Mouse (Mus musculus) forebrain, embryonic 16.5 days (tissue): ENCODE results near the gene Oat. TPM values are rescaled to one million over a fixed set of nuclear protein-coding genes. Genes with fewer than 3 reads are reported as not detected.

Source experiments
- ATAC-seq: fragments of 200-750 bp; cut with Nextera tagmentation; 2 replicates; pipeline ENCODE4 v1.8.0; 2017; ENCODE audit warnings: mild to moderate bottlenecking, moderate library complexity
- H3K27ac ChIP-seq: fragments of 300-500 bp; sonication (generic); 2 replicates; pipeline ENCODE4 v1.5.1; 2014; ENCODE audit warnings: low read length, control low read depth
- H3K27me3 ChIP-seq: fragments of 300-500 bp; sonication (generic); replicated peaks from 2 replicates; pipeline ENCODE4 v1.6.1; 2014; ENCODE audit warnings: low read length; ENCODE audit not compliant: control insufficient read depth, insufficient read depth
- H3K36me3 ChIP-seq: fragments of 300-500 bp; sonication (generic); 2 replicates; pipeline ENCODE4 v1.6.1; 2014; ENCODE audit not compliant: control insufficient read depth, insufficient read depth
- H3K4me1 ChIP-seq: fragments of 300-500 bp; sonication (generic); replicated peaks from 2 replicates; pipeline ENCODE4 v1.6.1; 2014; ENCODE audit warnings: low read length; ENCODE audit not compliant: control insufficient read depth, insufficient read depth
- H3K4me2 ChIP-seq: fragments of 300-500 bp; sonication (generic); 2 replicates; pipeline ENCODE4 v1.6.1; 2014; ENCODE audit warnings: mild to moderate bottlenecking, low read length, control low read depth
- H3K4me3 ChIP-seq: fragments of 300-500 bp; sonication (generic); replicated peaks from 2 replicates; pipeline ENCODE4 v1.5.1; 2014; ENCODE audit warnings: mild to moderate bottlenecking, low read length, control low read depth
- H3K9ac ChIP-seq: fragments of 300-500 bp; sonication (generic); replicated peaks from 2 replicates; pipeline ENCODE4 v1.6.1; 2014; ENCODE audit warnings: low read depth, low read length, control low read depth
- H3K9me3 ChIP-seq: fragments of 300-500 bp; sonication (generic); 2 replicates; pipeline ENCODE4 v1.6.1; 2016; ENCODE audit warnings: low read length; ENCODE audit not compliant: control insufficient read depth
- WGBS: fragments of 180-500 bp; shearing (Covaris S2); extraction: QIAGEN DNeasy Blood & Tissue Kit; methylation state at CpG from one replicate; pipeline ENCODE4 v1.1.7; 2014; 5-methylcytosine and 5-hydroxymethylcytosine counted together
- polyA plus RNA-seq: library from polyadenylated mRNA; unstranded; fragments of >200 nt; fragmentation: Nextera tagmentation; extraction: Ambion mirVana; gene quantifications from 2 replicates; pipeline ENCODE4 v1.2.1, GENCODE M21; 2015

Gene Oat
- 111 and 133 TPM in 2 replicates for polyA plus RNA-seq

DNA sequence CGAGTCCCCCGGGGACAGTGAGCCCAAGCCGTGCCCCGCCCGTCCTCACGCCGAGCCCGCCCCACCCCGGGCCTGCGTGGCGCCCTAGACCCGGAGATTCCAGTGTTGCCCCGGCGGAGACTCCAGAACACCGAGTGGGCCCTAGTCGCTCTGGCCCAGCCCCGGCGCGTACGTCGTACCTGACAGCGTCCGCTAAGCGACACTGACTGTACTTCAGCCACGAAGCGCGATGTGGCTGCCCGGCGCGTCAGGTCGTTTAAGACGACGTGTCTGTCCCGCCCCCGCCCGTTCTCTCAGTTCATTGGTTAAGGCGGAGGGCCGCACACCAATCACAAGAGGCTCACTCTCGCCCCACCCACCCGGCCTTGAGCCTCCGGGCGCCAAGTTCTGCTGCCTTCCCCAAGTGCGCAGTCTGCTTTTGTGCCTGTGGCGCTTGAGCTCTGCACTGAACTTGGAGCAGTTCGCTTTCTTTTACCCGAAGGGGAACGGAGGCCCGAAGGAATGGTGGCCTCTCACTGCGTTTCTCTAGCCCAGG, at the start of gene Oat:
Gene Oat (minus strand): TSS at position 283 of the 535 bp plus-strand sequence.
- Histone ChIP-seq H3K36me3 (no peaks in the 10 kb centered on the region), H3K27ac (peak within 1 kb of the TSS; percentile 86), H3K9me3 (no peaks in the 10 kb centered on the region), H3K4me2 (peak within 1 kb of the TSS; percentile 74), H3K27me3 (no peaks in the 10 kb centered on the region), H3K4me3 (peak within 1 kb of the TSS; percentile 84), H3K4me1 (peaks cover 23% of the 10 kb centered on the region), H3K9ac (peak within 1 kb of the TSS; percentile 75)
- WGBS: under 1% methylated on average over 49 of the region's 49 CpGs
- peak; percentile 98 for ATAC-seq

- H3K4me3 ChIP-seq: no peak overlapping the region
- no peak overlapping the region for H3K27ac ChIP-seq
- H3K9me3 ChIP-seq: no peaks in the 10 kb centered on the region
- no peak overlapping the region for H3K9ac ChIP-seq
- 80% methylated on average over 10 of the region's 10 CpGs for WGBS
- H3K4me2 ChIP-seq: no peak overlapping the region
- H3K27me3 ChIP-seq: no peaks in the 10 kb centered on the region
- ATAC-seq: no peak
- no peaks in the 10 kb centered on the region for H3K4me1 ChIP-seq
- no peaks in the 10 kb centered on the region for H3K36me3 ChIP-seq
Measured at GRCm38 (mm10) chr7:132624161-132624560, 48.0 kb upstream of the Oat start.

DNA sequence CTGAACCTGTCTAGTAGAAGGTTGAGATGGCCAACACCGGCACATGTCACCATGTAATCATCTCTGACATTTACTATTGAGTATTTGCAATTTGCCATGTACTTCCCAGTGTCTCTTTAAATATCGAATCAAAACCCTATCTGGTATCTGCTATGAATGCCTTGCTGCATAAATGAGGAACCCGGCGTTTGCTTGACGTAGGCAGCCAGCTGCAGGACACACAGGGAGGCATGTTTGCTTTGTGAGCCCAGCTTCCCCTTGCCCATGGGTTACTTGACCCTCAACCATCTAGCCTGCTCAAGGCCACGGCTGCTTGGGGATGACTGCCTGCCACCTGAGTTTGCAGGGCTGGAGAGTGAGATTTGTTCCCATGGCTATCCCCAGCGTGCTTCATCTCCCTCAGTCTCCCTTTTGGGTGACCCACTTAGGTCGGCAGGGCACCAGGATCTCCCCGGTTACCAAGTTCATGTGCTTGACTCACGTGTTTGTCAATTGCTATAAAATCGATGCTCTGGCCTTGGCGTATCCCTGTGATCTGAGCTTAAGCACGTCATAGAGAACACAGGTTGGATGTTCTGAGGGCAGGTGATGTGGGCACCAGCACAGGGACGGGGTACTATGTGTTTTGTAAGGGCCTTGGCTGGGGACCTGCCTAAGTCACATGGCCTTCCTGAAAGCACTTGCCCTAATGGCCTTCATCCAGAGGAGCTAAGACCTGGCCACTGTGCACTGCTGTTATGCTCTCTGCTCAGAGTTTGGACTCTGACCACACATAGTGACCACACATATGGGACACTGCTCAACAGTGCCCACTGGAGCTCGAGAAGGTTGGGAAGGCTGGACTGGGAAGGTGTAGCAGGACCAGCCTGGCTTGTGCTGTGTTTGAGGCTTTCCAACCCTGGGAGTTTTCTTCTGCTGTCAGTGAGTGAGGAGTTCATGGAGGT, 44.0 kb upstream of the Oat start:
- Histone ChIP-seq H3K9me3 (no peaks in the 10 kb centered on the region), H3K27ac (no peak overlapping the region), H3K4me2 (no peak overlapping the region), H3K9ac (no peak overlapping the region), H3K4me3 (no peak overlapping the region), H3K27me3 (no peaks in the 10 kb centered on the region), H3K36me3 (no peaks in the 10 kb centered on the region), H3K4me1 (no peaks in the 10 kb centered on the region)
- no peak for ATAC-seq
- WGBS: 90% methylated on average over 15 of the region's 15 CpGs

GRCm38 (mm10) chr7:132619549-132619948, 43.4 kb upstream of the Oat start:
- Histone ChIP-seq H3K9ac (no peak overlapping the region), H3K4me2 (no peak overlapping the region), H3K4me3 (no peak overlapping the region), H3K4me1 (no peaks in the 10 kb centered on the region), H3K27me3 (no peaks in the 10 kb centered on the region), H3K9me3 (no peaks in the 10 kb centered on the region), H3K27ac (no peak overlapping the region), H3K36me3 (no peaks in the 10 kb centered on the region)
- 93% methylated on average over 8 of the region's 8 CpGs for WGBS
- ATAC-seq: no peak

DNA sequence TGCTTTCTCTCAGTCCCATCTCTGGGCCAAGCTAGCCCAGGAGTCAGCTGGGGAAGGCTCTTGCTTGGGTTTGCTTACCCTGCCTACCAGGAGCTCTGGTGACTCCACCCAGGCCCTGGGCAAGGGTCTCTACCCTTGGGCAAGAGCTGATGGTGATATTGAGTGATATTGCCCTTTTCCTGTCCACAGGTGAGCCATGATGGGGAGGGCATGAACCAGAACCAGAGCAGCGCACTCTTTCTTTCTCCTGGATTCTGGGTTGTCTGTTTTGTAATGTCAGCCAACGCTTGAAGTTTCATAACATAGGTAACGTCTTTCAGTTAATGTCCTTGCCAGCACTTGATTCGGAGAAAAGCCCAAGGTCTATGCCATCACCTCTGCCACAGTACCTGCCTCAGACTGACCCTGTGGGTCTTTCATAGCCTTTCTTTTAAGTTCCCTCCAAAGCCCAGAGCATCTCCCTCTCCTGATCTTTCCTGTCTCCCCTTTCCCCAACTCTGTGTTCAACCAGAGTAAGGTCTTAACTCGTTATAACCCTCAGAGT, 40.9 kb upstream of the Oat start:
- Histone ChIP-seq H3K36me3 (no peaks in the 10 kb centered on the region), H3K27ac (no peak overlapping the region), H3K4me1 (no peaks in the 10 kb centered on the region), H3K27me3 (no peaks in the 10 kb centered on the region), H3K4me3 (no peak overlapping the region), H3K4me2 (no peak overlapping the region), H3K9ac (no peak overlapping the region), H3K9me3 (no peaks in the 10 kb centered on the region)
- 88% methylated on average over 5 of the region's 5 CpGs for WGBS
- no peak for ATAC-seq

- 19% methylated on average over 6 of the region's 6 CpGs for whole genome bisulfite sequencing
Measured at GRCm38 (mm10) chr7:132616391-132616790, 40.2 kb upstream of the Oat start.

GRCm38 (mm10) chr7:132615346-132615745, 39.1 kb upstream of the Oat start:
- H3K4me3 ChIP-seq: no peak overlapping the region
- WGBS: 28% methylated on average over 3 of the region's 3 CpGs

More at GRCm38 (mm10) chr7:132616391-132616790, 40.2 kb upstream of the Oat start:
- Histone ChIP-seq H3K36me3 (no peaks in the 10 kb centered on the region), H3K4me3 (no peak overlapping the region), H3K9me3 (no peaks in the 10 kb centered on the region), H3K27ac (no peak overlapping the region), H3K27me3 (no peaks in the 10 kb centered on the region), H3K9ac (no peak overlapping the region), H3K4me1 (no peaks in the 10 kb centered on the region), H3K4me2 (no peak overlapping the region)
- no peak for ATAC-seq

GRCm38 (mm10) chr7:132611530-132611929, 35.3 kb upstream of the Oat start:
- H3K9me3 ChIP-seq: no peaks in the 10 kb centered on the region
- no peak overlapping the region for H3K9ac ChIP-seq
- H3K4me3 ChIP-seq: no peak overlapping the region
- ATAC-seq: no peak
- H3K27ac ChIP-seq: no peak overlapping the region
- WGBS: 96% methylated on average over 8 of the region's 8 CpGs
- H3K36me3 ChIP-seq: no peaks in the 10 kb centered on the region
- no peak overlapping the region for H3K4me2 ChIP-seq
- 0 out of 2 replicates have a peak, but pooled peaks cover 2% of the 10 kb centered on the region for H3K27me3 ChIP-seq
- peaks cover 4% of the 10 kb centered on the region; the same call in 1 of the 2 replicates for H3K4me1 ChIP-seq

More at GRCm38 (mm10) chr7:132615346-132615745, 39.1 kb upstream of the Oat start:
- Histone ChIP-seq H3K27ac (no peak overlapping the region), H3K4me2 (no peak overlapping the region), H3K9ac (no peak overlapping the region), H3K27me3 (no peaks in the 10 kb centered on the region), H3K4me1 (peaks cover under 1% of the 10 kb centered on the region; the same call in 1 of the 2 replicates), H3K36me3 (no peaks in the 10 kb centered on the region), H3K9me3 (no peaks in the 10 kb centered on the region)
- no peak for ATAC-seq
